Mouse (Mus musculus) spleen, postnatal 14 days (tissue): ENCODE measurements at regions not wholly inside any gene's neighbourhood (a gene's known extent, or its start where the extent isn't known, plus 50 kb on each side); places are given as distances from the start of the nearest gene placed in this dataset.

Source experiments
- DNase-seq, 2 experiments: peaks; one replicate each; pipeline ENCODE4 v3.0.0; 2021 to 2022; ENCODE audit warnings: low spot score in 2 of 2

GRCm38 (mm10) chr8:93689832-93690471 lies 119.8 kb upstream of the Gnao1 start:
- no peak for DNase-seq

- DNase-seq: no peak
Observed at GRCm38 (mm10) chr8:93691375-93691774, 118.4 kb upstream of the Gnao1 start.

- DNase-seq: no peak
Observed at GRCm38 (mm10) chr8:93691826-93692225, 117.9 kb upstream of the Gnao1 start.

GRCm38 (mm10) chr8:93697206-93697605 lies 112.6 kb upstream of the Gnao1 start:
- DNase-seq: no peak

GRCm38 (mm10) chr8:93698508-93698907 lies 111.3 kb upstream of the Gnao1 start:
- DNase-seq: no peak

- no peak for DNase-seq
Observed at GRCm38 (mm10) chr8:93701391-93701790, 108.4 kb upstream of the Gnao1 start.

GRCm38 (mm10) chr8:93712066-93712706 lies 97.6 kb upstream of the Gnao1 start:
- no peak for DNase-seq

- no peak for DNase-seq
Observed at GRCm38 (mm10) chr8:93713221-93713620, 96.5 kb upstream of the Gnao1 start.

GRCm38 (mm10) chr8:93724896-93725489 lies 84.8 kb upstream of the Gnao1 start:
- no peak for DNase-seq

- DNase-seq: no peak
Observed at GRCm38 (mm10) chr8:93729124-93729930, 80.4 kb upstream of the Gnao1 start.

- DNase-seq: no peak
Observed at GRCm38 (mm10) chr8:93730738-93731700, 78.7 kb upstream of the Gnao1 start.

GRCm38 (mm10) chr8:93734818-93735217 lies 74.9 kb upstream of the Gnao1 start:
- DNase-seq: no peak

GRCm38 (mm10) chr8:93740281-93740680 lies 69.5 kb upstream of the Gnao1 start:
- DNase-seq: no peak

- no peak for DNase-seq
Observed at GRCm38 (mm10) chr8:93748720-93749119, 61.0 kb upstream of the Gnao1 start.

GRCm38 (mm10) chr8:93750921-93751320 lies 58.8 kb upstream of the Gnao1 start:
- DNase-seq: no peak

GRCm38 (mm10) chr8:93755981-93756380 lies 53.8 kb upstream of the Gnao1 start:
- no peak for DNase-seq
